Mouse (Mus musculus): ENCODE data around the gene Hpcal1.

Gene Hpcal1

DNA sequence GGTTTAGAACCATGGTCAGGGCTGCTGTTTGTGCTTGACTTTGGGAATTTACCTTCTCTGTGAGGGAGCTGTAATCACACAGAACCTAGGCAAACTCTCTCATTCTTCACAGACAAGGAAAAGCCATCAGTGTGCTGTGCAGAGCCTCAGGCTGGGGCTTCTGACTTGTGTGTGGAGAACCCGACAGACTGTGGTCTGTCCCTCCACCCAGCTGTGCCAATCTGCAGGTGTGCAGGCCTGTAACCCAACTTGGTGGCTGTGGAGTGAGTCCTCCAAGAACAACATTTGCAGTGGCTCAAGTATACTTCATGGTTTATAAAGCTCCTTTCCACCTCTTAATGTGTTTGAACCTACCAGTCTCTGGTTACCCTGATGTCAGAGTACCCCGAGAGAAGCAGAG lies 4.5 kb upstream of the Hpcal1 start:
- no peak for DNase-seq (ENCODE audit: low spot score)

DNA sequence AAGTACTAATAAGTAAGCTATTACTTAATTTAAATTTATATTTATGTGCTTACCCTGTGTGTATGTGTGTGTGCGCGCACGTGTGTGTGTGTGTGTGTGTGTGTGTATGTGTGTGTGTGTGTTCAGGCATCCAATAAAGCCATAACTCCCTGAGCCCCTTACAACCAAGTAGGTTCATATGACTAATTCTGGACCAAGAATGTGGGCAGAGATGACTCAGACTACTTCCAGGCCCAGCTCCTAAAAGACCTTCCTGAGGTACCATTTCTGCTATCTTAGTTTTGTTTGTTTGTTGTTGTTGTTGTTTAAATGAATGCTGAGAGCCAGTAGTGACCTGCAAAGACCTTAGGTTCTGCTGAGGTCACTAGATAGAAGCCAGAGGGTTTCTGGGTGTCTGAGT lies 1.7 kb upstream of the Hpcal1 start:
- no peak for DNase-seq (ENCODE audit: low spot score)

DNA sequence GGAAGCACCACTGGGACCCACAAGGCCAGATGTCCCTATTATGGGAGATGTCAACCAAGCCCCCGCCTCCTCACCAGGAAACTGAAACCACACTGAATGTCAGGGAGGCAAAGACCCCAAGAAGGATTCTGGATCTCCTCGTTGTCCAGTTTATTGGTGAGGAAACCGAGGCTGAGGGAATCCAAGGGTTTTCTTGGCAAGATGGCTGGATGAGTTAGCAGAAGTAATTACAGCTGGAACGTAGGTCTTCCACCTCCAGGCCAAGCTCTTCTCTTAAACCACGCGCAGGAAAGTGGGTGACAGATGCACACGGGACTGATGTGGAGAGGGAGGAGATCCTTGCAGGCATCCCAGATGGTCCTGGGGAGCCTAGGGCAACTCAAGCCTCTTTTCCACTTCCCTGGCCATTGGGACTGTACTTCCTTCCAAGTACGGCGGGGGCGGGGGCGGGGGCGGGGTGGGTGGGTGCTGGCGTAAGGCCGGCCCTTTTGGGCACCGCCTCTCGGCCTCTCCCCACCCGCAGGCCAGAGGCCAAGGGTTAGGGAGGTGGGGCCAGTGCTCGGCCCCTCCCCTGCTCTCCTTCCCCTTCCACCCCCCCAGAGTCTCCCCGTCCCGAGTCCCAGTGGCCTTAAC lies 609 bp upstream of the Hpcal1 start:
- no peak for DNase-seq (ENCODE audit: low spot score)

DNA sequence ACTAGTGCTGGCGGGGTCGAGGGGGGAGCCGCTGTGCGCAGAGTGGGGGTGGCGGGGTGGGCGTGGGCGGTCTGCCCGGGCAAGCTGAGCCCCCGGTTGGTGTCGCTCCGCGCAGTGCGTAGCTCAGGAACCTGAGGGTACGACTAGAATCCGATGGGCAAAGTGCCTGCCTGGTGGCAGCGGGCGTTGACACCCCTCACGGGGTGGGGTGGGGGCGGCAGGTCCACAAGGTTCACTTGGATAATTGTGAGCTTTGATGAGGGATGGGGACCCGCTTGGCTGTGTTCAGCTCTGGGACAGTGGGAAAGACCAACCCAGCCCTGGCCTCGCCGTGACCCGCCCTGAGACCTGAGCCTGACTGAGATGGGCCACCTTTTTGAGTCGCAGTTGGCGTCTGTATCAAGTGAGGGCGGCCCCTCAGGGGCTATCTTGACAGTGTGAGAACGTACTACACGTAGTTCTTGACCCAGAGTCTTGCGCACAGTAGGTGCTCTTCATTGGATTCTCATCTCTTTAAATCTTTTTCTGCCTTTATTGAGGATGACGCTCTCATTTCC lies 742 bp downstream of the Hpcal1 start:
- no peak for DNase-seq (ENCODE audit: low spot score)

DNA sequence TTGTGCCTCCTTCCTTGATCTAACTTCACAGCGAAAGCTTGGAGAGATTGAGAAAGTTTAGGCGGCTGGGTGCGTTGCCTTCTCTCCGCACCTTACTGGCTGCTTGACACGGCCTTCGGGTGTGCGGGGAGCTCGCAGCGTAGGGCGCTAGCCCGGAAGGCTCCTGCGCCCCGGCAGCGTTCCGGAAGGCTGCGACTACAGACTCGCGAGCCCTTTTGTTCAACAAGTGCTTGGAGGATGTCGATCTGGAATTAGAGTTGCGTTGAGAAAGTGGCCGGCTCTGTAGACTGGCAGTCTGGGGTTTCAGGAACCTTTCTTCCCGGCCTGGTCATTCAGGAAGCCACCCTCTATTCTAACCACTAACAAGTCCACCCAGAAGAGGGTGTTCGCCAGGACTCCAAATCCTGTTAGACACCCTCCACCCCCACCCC lies 1.2 kb downstream of the Hpcal1 start:
- DNase-seq (ENCODE audit: low spot score), result no peak

DNA sequence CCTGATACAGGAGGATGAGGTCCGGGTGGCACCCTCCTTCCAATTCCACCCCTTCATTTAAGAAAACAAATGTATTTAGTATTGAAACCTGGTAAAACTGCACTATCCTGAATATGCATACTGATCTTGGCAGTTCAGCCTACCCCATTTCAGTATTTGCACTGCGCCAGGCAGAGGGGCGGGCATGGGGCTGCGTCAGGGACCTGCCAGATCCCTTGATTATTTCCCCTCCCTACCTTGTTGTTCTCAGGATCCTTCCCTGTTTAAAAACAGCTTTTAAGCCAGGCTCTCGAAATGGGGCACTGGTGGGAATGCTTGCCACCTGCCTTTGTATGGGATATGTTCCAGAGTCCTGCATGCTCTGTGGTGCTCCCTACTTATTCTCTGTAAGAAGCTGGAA lies 1.7 kb downstream of the Hpcal1 start:
- no peak for DNase-seq (ENCODE audit: low spot score)

DNA sequence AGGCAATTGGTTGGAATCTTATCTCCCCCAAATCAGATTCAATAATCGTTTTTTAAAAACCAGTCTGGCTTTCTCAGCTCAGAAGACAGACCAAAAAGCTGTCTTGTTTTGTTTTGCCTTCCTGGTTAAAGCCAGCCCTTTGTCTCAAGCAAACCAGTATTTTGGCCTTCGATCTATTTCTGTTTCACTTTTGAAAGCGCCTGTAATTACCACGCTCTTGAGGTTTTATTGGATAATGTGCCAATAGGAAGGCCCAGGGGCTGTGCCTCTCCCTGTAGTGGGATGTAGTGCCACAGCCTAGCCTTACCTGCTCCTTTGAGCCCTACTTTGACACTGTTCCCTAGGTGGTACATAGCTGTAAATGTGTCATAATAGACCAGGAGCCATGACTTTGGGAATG lies 2.3 kb downstream of the Hpcal1 start:
- no peak for DNase-seq (ENCODE audit: low spot score)

DNA sequence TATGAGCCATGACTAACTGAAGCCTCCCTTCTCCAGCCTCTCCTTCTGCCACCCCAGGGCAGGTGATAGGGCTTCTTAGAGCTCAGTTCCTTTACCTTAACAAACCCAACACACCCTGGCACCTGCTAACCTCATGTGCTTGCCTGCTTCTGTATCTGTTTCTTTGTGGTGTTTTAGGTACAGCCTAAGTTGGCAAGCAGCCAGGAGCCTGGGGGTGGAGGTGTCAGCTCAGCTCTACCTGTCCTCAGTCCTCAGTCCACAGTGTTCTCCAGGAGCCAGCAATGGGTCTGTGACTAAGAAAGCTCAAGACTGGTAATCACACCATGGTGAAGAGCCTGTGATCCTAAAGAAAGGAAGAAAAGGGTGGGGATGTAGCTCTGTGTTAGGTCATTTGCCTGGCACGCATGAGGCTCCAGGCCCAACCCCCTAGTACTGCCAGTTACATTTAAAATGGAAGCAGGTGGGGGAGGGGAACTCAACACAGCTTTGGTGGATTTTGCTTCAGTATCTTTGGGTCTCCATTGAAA lies 4.0 kb downstream of the Hpcal1 start:
- no peak for DNase-seq (ENCODE audit: low spot score)

DNA sequence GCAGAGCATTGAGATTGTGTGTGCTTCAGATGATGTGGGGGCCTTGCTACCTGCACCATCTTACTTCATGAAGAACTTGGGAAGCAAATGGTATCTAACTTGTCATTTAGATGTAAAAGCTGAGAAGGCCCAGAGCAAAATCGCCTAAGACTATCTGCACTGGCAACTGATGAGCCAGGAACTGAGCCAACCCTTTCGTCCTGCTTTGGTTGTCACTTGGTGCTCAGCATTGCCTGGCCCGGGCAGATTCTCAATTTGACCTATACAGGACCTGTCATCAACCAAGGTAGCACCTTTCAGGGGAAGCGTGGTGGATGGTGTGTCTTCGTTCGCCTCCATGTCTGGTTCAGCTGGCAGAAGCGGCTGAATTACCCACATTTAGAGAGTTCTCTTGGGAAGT lies 5.7 kb downstream of the Hpcal1 start:
- no peak for DNase-seq (ENCODE audit: low spot score)

DNA sequence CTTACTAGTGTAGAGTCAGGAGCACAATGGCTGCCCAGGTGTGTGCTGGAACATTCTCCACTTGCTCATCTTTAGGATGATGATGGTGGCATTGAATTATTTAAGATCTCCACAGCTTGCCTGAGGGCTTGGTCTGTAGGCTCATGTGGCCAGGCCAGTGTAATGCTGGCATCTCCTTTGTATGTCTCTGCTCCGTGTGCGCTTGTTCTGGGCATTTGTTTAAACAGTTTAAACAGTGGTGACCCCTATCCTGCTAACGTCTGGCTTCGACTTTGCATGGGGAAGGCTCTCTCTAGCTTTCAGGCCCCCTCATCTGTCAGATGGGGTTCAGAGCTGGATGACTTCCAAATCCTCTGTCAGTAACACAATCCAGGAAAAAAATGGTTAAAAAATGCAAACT lies 8.3 kb downstream of the Hpcal1 start:
- DNase-seq (ENCODE audit: low spot score), result no peak

DNA sequence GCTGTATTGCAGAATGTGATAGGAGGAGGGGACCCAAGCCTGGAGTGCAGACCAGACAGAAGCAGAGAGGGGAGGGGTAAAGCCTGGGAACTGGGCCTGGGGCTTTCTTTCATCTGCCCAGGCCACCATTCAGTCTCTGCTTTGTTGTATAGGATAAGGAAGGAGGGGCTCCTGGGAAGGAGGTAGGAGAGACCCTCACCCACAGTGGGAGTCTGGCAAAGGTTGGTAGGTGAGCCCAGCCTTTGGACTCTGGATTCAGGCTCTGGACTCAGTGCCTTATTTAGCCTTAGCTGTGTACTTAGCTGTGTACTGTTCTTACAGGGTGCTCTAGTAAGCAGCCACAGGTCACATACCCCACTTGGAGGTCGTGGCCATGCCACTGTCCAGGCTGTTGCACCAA lies 8.8 kb downstream of the Hpcal1 start:
- DNase-seq (ENCODE audit: low spot score), result no peak

DNA sequence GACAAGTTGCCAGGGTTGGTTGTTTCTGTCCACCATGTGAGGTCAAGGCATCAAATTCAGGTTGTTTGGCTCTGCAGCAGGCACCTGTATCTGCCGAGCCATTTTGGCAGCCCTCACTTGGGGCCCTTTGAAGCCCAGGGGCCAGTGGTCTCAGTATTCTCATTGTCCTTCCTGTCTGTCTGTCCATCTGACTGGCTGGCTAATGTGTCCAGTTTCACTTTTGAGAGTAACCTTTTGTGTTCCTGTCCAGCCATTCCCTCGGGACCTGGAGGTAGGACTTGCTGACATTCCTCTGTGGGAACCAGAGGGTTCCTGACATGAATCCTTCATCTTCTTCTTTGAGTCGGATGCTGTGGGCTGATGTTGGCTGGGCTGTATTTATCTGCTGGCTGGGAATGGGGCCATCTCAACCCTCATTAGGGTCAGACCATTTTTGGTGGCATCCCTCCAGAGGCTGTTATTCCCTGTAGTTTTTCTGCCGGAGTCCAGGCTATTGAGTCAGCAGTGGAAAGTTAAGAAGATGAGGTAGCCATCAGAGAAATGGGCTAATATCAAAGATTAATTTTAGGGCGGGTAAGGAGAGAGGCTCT lies 10.6 kb downstream of the Hpcal1 start:
- DNase-seq (ENCODE audit: low spot score), result no peak

DNA sequence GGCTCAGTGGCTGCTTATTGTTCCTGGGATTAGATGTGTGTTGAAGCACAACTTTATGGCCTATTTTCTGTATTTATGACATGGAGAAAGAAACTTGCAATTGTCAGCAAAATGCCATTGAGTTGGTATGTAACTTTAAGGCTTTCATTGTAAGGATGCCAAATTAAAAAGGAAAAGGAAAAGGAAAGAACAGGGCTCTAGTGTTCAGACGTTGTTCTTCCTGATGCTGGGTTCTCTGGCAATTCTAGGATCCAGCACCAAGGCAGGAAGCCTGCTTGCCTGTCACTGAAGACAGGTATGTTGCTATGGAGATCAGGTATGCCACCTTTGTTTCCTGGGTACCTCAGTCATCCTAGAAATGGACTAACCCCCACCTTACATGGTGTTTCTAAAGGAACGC lies 11.1 kb downstream of the Hpcal1 start:
- no peak for DNase-seq (ENCODE audit: low spot score)

DNA sequence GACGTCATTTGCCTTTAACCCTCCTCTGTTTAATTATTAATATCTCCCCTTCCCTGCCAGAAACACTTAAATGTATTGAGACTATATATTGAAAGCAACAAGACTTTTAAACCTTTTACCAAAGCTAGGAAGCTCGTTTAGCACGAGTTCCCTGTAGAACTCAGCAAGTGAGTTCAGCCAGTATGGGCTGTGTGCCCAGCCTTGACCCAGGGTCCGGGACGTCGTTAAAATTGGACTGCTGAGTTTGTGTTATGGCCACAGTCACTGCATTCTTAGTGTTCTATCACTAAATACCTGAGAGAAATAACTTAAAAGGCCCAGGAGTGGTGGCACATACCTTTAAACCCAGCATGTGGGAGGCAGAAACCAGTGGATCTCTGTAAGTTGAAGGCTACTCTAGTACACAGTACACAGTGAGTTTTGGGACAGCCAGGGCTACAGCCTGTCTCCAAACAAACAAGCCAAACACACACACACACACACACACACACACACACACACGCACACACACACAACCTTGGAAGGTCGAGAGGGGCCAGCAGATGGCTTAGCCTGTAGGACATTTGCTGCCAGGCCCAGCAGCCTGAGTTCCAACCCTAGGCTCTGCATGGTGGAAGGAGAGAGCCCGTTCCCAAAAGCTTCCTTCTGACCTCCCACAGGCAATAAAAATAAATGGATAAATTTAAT lies 11.7 kb downstream of the Hpcal1 start:
- no peak for DNase-seq (ENCODE audit: low spot score)

DNA sequence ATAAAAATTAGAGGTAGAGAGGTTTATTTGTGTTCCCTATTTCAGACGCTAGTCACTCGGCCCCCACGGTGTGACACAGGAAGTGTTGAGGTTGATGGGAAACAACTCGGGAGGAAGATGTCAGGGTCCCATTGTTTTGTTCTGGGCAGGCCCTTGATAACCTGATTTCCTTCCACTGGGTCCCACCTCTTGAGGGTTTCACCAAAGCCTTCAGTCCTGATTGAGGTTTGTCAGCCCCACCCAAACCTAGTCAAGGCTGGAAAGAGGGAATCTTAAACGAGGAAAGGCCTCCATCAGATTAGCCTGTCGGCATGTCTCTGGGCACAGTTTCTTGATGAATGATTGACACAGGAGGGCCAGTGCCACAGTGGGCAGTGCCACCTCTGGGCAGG lies 12.3 kb downstream of the Hpcal1 start:
- DNase-seq (ENCODE audit: low spot score), result no peak

DNA sequence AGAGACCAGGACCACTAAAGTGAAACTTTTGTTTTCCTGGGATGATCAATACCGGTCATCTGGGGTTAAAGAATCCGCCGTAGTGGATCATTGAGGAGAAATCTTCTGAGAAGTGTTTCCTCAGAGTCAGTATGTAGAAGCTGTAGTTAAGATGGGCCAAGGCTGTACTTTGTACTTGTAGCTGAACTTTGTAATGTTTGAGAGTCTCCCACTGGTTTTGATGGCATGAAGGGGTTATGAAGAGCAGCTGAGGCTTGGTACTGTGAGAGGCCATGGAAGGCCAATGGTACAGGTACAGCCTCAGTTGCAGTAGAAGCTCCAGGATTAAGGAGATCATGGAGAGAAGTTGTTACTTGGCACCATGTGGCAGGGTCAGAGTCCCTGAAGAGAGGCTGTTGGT lies 13.2 kb downstream of the Hpcal1 start:
- no peak for DNase-seq (ENCODE audit: low spot score)

DNA sequence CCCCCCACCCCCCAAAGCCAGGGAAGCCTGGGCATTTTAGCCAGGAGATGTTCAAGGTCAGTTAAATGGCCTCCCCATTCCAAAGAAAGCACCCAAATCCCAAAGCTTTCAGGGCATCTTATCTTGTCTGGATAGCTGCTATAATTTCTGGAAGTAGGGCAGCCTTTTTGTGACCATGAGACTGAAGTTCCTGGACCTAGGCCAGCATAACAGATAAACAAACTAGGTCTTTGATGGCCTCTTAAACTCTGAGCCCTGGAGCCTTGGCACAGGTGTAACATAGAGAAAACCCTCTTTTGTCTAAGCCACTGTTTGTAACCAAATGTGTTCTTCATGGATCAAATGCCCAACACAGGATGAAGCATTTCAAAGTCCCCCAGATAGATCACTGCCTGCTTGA lies 16.8 kb downstream of the Hpcal1 start:
- no peak for DNase-seq (ENCODE audit: low spot score)

DNA sequence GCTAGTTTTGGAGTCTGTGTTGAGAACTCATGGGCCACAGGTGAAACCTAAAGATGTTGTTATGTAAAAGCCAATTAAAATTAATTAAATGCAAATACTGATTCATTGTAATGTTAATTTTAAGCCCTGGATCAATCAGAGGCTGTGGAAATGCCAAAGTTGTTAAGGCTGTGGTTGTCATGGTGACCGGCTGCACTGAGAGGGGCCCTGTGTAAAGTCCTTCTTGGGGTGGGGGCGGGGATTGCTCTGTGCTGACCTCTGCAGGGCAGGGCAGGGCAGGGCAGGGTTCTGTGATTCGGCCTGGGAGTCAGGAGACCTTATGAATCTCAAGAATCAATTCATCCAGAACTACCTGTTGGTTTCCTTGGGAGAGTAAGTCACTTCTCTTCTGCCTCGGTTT lies 18.8 kb downstream of the Hpcal1 start:
- no peak for DNase-seq (ENCODE audit: low spot score)

DNA sequence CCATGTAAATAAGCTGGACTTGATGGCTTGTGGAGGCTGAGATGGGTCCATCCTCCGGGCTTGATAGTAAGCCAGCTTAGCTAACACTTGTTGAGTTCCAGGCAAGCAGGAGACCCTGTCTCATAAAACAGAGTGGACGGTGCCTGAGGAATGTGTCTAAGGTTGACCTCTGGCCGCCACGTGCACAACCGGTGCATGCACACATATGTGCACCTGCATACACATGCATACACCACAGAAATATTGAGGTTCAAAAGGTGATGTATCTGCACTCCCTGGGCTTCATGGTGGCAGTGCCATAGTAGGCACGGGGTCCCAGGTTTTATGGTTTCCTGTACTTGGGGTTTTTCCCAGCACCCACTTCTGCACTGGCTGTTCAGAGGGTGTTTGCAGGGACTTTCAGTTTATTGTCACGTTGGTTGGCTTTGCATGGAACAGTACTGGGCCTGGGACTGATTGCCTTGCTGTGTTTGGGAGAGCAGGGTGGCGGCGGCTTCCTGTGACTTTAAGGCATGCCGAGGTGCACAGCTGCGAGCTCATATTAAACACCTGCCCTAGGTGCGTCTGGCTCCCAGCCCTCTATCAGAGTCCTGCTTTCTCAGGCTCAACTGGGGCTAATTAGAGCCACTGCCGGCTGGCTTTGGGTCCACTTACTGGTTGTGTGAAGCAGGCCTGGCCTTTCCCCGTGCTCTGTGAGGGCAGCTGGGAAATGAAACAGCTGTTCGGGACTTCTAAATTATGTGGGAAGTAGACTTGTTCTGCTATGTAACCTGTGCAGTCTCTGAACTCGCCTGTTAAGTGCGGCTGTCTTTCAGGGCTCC lies 19.5 kb downstream of the Hpcal1 start:
- DNase-seq (ENCODE audit: low spot score), result no peak

DNA sequence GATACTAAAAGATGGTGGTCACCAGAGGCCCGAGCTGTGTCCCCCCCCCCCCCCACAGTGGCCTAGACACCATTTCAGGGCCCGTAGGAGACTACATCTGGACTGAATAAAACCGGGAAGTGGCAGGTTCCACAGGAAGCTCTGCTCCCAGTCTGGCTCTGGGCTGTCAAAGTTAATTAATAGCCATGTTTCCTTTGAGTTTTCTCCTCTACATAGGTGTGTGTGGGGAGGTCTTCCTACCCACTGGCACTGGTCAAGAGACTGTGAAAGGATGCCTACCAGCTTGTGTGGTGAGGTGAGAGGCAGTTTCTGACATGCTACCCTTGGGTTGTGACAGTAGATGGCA lies 20.1 kb downstream of the Hpcal1 start:
- DNase-seq (ENCODE audit: low spot score), result no peak

DNA sequence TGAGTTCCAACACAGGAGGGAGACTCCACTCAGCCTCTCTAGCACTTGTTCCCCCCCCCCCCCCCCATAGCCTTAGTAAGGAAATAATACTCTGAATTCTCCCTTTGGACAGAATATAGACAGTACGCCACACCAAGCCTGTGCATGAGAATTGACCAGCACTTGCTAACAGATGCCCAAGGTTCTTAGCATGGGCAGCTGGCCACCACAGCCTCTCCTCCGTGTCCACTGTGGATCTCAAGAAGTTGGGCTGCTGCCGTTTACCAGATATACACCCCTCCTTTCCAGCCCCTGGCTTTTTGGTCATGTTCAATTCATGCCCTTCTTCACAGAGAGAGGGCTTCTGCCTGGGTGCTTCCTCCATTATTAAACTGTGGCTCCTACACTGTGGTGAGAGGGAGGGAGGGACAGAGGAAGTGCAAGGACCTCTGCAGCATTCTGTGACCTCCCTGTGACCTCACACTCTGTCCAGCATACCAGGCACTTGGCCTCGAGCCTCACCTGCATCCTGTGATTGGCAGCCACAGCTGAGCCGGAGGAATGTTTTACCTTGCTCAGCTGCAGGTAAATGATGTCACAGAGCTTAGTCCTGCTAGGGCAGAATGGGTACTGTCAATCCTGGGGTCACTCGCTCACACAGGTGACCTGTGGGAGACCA lies 21.2 kb downstream of the Hpcal1 start:
- no peak for DNase-seq (ENCODE audit: low spot score)

DNA sequence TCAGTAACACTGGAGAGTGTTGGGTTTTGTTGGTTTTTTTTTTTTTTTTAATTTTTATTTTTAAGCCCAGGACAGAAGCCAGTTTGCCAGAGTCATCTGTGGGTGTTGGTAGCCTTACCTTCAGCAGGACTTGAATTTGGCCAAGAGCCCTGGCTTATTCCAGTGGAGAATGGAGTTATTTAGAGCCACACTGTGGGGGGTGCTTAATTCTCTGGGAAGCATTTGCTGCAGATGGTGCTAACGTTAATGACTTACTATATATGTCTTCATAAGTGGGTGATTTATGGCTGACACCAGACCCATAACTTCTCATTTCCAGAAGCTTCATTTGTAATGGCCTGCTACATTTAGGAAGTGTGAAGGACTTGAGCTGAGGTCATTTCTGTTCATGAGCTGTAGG lies 21.9 kb downstream of the Hpcal1 start:
- DNase-seq (ENCODE audit: low spot score), result no peak
